Mouse (Mus musculus) liver, adult 2 months (tissue): Measurements from ENCODE around the gene Prdx6. TPM values are rescaled to one million over a fixed set of nuclear protein-coding genes. Genes with fewer than 3 reads are reported as not detected.

Experiments used
- DNase-seq: peaks from one replicate; pipeline ENCODE4 v3.0.0-alpha.2; 2011; ENCODE audit warnings: low read depth, low spot score; ENCODE audit errors: extremely low read depth
- H3K27ac ChIP-seq: fragments of 200-500 bp; replicated peaks from 2 replicates; pipeline ENCODE4 v1.5.1; 2012; ENCODE audit warnings: low read depth, mild to moderate bottlenecking, control low read depth, inconsistent platforms, low read length; ENCODE audit not compliant: insufficient read depth
- H3K27me3 ChIP-seq: fragments of 200-500 bp; 2 replicates; pipeline ENCODE4 v1.6.1; 2012; ENCODE audit warnings: mild to moderate bottlenecking, moderate library complexity, low read length, inconsistent platforms; ENCODE audit not compliant: control insufficient read depth, insufficient read depth
- H3K36me3 ChIP-seq: fragments of 200-500 bp; 2 replicates; pipeline ENCODE4 v1.6.1; 2012; ENCODE audit warnings: low read length, inconsistent platforms; ENCODE audit not compliant: control insufficient read depth, insufficient read depth
- H3K4me1 ChIP-seq: fragments of 200-500 bp; 2 replicates; pipeline ENCODE4 v1.6.1; 2011; ENCODE audit warnings: low read length; ENCODE audit not compliant: control insufficient read depth, insufficient read depth
- H3K4me3 ChIP-seq: fragments of 200-500 bp; 2 replicates; pipeline ENCODE4 v1.5.1; 2011; ENCODE audit warnings: low read depth, mild to moderate bottlenecking, control low read depth, low read length, moderate library complexity; ENCODE audit not compliant: insufficient read depth
- H3K79me2 ChIP-seq: fragments of 200-500 bp; 2 replicates; pipeline ENCODE4 v1.6.1; 2012; ENCODE audit warnings: inconsistent platforms, mild to moderate bottlenecking, low read length, moderate library complexity; ENCODE audit not compliant: control insufficient read depth, insufficient read depth
- H3K9ac ChIP-seq: fragments of 200-500 bp; 2 replicates; pipeline ENCODE4 v1.6.1; 2012; ENCODE audit warnings: low read depth, mild to moderate bottlenecking, control low read depth, inconsistent platforms, low read length
- CTCF ChIP-seq: fragments of 200-500 bp; IDR thresholded peaks from 2 replicates; pipeline ENCODE4 v1.5.1; 2011; ENCODE audit warnings: low read depth, low read length, control low read depth
- POLR2A ChIP-seq: fragments of 200-500 bp; IDR thresholded peaks from 2 replicates; pipeline ENCODE4 v1.6.1; 2011; ENCODE audit warnings: low read length, control low read depth; ENCODE audit not compliant: insufficient read depth; ENCODE audit errors: extremely low read depth
- WGBS: fragments of 180-500 bp; shearing (Covaris S2); methylation state at CpG from one replicate; pipeline ENCODE4 v1.1.7; 2018; 5-methylcytosine and 5-hydroxymethylcytosine counted together
- polyA plus RNA-seq: library from polyadenylated mRNA; depleted of rRNA; stranded (reverse); fragments of >200 nt; gene quantifications from 2 replicates; pipeline ENCODE4 v1.2.3, GENCODE M21; 2012
- total RNA-seq: library from RNA; depleted of rRNA; stranded (reverse); fragments of >200 nt; gene quantifications from 2 replicates; pipeline ENCODE4 v1.2.3, GENCODE M21; 2014

Prdx6 gene
- total and polyA plus RNA-seq, 2 experiments, result 221 to 458 TPM

DNA sequence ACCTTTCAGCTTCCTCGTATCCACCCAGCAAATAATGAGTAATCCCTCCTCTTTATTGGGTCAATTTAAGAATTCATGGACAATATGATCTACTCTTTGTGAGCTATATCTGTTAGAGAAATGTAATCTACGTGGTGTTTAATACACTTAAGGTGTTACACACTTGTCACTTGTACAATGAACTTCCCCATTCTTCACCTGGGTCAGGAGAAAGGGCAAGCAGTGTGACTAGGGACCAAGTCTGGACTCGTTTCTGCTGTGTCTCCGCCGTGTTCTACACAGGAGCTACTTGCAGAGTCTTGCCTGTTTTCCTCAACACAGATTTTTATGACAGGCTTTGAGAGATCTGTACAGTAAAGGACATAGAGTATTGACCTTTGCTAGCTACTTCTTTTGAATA, 13.9 kb upstream of the Prdx6 start:
- Histone ChIP-seq H3K9ac (no peak overlapping the region), H3K27me3 (no peaks in the 10 kb centered on the region), H3K27ac (no peak overlapping the region), H3K36me3 (no peaks in the 10 kb centered on the region), H3K79me2 (no peaks in the 10 kb centered on the region), H3K4me3 (no peak overlapping the region), H3K4me1 (peaks cover 31% of the 10 kb centered on the region)
- 83% methylated on average over 5 of the region's 5 CpGs for WGBS
- no peak for TF ChIP-seq POLR2A
- TF ChIP-seq CTCF, result no peak
- DNase-seq, result no peak

DNA sequence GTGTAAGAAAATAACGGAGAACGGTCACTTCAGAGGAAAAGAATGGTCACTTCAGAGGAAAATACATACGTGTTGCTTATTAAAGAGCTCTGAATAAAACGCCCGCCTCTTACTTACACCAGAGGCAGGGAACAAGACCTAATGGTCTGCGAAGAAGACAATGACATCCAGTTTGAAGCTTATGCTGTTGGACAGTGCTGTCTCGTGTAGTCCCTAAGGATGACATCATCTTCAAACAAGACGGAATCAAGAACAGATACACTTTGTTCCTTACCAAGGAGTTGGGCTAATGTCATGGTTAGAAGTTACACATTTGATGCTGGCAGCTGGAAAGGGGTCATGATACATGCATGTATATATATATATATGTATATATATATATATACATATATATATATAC, 12.6 kb upstream of the Prdx6 start:
- TF ChIP-seq POLR2A, result no peak
- no peak for TF ChIP-seq CTCF
- 93% methylated on average over 8 of the region's 8 CpGs for WGBS
- no peak overlapping the region for H3K27ac ChIP-seq
- H3K79me2 ChIP-seq, result no peaks in the 10 kb centered on the region
- H3K27me3 ChIP-seq, result no peaks in the 10 kb centered on the region
- H3K36me3 ChIP-seq, result no peaks in the 10 kb centered on the region
- DNase-seq, result no peak
- no peak overlapping the region for H3K4me3 ChIP-seq
- peaks cover 25% of the 10 kb centered on the region for H3K4me1 ChIP-seq
- no peak overlapping the region for H3K9ac ChIP-seq

DNA sequence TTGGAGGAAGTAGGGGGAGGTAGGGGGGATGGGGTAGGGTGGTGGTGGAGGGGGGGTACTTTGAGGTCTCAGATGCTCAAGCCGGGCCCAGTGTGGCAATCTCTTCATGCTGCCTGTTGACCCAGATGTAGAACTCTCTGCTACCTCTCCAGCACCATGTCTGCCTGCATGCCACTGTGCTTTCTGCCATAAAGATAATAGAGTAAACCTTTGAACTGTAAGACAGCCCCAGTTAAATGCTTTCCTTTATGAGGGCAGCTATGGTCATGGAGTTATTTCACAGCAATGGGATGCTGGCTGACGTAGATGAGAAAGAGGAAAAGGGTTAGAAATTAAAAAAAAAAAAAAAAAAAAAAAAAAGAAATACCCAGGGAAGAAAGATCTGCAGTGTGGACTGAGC, 11.5 kb upstream of the Prdx6 start:
- WGBS, result 92% methylated on average over 2 of the region's 2 CpGs
- no peak for TF ChIP-seq CTCF
- no peak for TF ChIP-seq POLR2A

DNA sequence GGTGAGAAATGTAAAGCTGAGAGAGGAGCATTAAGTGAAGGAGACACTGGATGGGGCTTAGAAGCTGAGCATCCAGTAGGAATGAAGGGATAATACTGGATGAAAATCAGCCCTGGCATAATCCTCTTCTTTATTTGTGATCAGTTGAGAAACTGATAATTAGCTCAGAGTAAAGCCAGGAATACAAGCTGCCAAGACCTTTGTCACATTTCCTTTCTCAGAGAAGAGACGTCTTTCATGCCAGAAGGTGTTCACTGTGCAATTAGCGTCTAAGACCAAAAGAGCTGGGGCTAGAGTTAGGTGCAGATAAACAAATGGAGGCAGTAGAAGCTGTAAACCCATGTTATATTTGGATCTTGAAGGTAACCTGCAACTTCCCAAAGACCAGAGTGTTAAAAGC, 9.7 kb upstream of the Prdx6 start:
- peaks cover 19% of the 10 kb centered on the region for H3K4me1 ChIP-seq
- no peak for TF ChIP-seq POLR2A
- no peaks in the 10 kb centered on the region for H3K36me3 ChIP-seq
- H3K27me3 ChIP-seq, result no peaks in the 10 kb centered on the region
- H3K27ac ChIP-seq, result peak overlapping the region; percentile 17; the same call in 1 of the 2 replicates
- no peaks in the 10 kb centered on the region for H3K79me2 ChIP-seq
- no peak overlapping the region for H3K4me3 ChIP-seq
- WGBS, result 25% methylated on average over 2 of the region's 2 CpGs
- no peak overlapping the region for H3K9ac ChIP-seq
- peak; percentile 84 for DNase-seq

More for the DNA sequence above, 11.5 kb upstream of the Prdx6 start:
- no peaks in the 10 kb centered on the region for H3K36me3 ChIP-seq
- no peak overlapping the region for H3K27ac ChIP-seq
- no peak for DNase-seq
- no peaks in the 10 kb centered on the region for H3K27me3 ChIP-seq
- H3K79me2 ChIP-seq, result no peaks in the 10 kb centered on the region
- H3K4me3 ChIP-seq, result no peak overlapping the region
- H3K9ac ChIP-seq, result no peak overlapping the region
- H3K4me1 ChIP-seq, result peaks cover 25% of the 10 kb centered on the region

DNA sequence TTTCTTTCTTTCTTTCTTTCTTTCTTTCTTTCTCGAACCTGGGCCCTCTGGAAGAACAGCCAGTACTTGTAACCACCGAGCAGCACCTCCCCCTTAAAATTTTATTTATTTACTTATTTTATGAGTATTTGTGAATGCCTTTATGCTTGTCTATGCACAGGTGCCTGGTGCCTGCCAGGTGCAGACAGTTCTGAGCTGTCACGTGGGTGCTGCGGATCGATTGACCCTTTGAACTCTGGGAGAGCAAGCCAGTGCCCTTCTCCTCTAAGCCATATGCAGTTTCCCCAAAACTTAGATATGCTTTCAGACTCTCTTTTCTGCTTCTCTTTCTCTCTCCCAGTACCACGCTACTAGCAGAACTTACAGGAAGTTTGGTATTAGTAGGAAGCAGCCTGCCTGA, 8.1 kb upstream of the Prdx6 start:
- DNase-seq, result peak; percentile 91
- H3K9ac ChIP-seq, result no peak overlapping the region
- no peak overlapping the region for H3K4me3 ChIP-seq
- H3K27ac ChIP-seq, result no peak overlapping the region
- TF ChIP-seq POLR2A, result no peak
- TF ChIP-seq CTCF, result no peak
- no peaks in the 10 kb centered on the region for H3K79me2 ChIP-seq
- H3K4me1 ChIP-seq, result peaks cover 19% of the 10 kb centered on the region
- WGBS, result 24% methylated on average over 6 of the region's 6 CpGs
- no peaks in the 10 kb centered on the region for H3K27me3 ChIP-seq
- no peaks in the 10 kb centered on the region for H3K36me3 ChIP-seq

DNA sequence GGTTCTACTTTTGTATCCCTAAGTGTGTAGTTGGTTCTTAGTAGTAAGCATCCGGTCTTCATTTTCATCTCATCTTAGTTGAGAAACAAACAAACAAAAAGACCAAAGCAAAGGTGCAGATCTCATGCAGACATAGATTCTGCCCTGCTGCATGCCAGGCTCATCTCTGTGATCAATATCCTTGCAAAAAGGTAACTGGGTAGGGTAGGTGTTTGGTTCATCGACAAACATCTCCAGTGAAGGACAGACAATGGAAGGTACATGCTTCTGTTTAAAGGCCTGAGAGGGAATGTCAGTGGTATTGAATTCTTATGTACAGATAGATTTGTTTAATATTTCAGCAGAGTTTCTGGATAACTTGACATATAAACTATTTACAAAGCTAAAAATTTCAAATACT, 7.3 kb upstream of the Prdx6 start:
- peaks cover 21% of the 10 kb centered on the region for H3K4me1 ChIP-seq
- H3K36me3 ChIP-seq, result no peaks in the 10 kb centered on the region
- DNase-seq, result peak; percentile 76
- no peak overlapping the region for H3K9ac ChIP-seq
- TF ChIP-seq CTCF, result no peak
- TF ChIP-seq POLR2A, result no peak
- H3K27me3 ChIP-seq, result no peaks in the 10 kb centered on the region
- no peaks in the 10 kb centered on the region for H3K79me2 ChIP-seq
- 40% methylated on average over 2 of the region's 2 CpGs for WGBS
- H3K4me3 ChIP-seq, result no peak overlapping the region
- peak overlapping the region; percentile 32; the same call in 1 of the 2 replicates for H3K27ac ChIP-seq
